Mouse (Mus musculus) kidney, embryonic 14.5 days (tissue): ENCODE measurements at regions not wholly inside any gene's neighbourhood (a gene's known extent, or its start where the extent isn't known, plus 50 kb on each side); places are given as distances from the start of the nearest gene placed in this dataset.

ENCODE experiments used
- ATAC-seq: fragments of 200-750 bp; cut with Nextera tagmentation; 2 replicates; pipeline ENCODE4 v1.8.0; 2017; ENCODE audit warnings: moderate number of reproducible peaks, mild to moderate bottlenecking, moderate TSS enrichment, moderate library complexity; ENCODE audit not compliant: low FRiP score, low TSS enrichment
- H3K27ac ChIP-seq: fragments of 300-500 bp; sonication (generic); 2 replicates; pipeline ENCODE4 v1.5.1; 2014; ENCODE audit warnings: low read depth, mild to moderate bottlenecking, low read length, moderate library complexity, mixed read lengths
- H3K27me3 ChIP-seq: fragments of 300-500 bp; sonication (generic); 2 replicates; pipeline ENCODE4 v1.6.1; 2014; ENCODE audit warnings: mild to moderate bottlenecking, low read length; ENCODE audit not compliant: control insufficient read depth, insufficient read depth
- H3K36me3 ChIP-seq: fragments of 300-500 bp; sonication (generic); 2 replicates; pipeline ENCODE4 v1.6.1; 2014; ENCODE audit warnings: low read length, mixed read lengths; ENCODE audit not compliant: control insufficient read depth, insufficient read depth
- H3K4me1 ChIP-seq: fragments of 300-500 bp; sonication (generic); 2 replicates; pipeline ENCODE4 v1.6.1; 2014; ENCODE audit warnings: low read length, mixed read lengths; ENCODE audit not compliant: control insufficient read depth, insufficient read depth
- H3K4me2 ChIP-seq: fragments of 300-500 bp; sonication (generic); replicated peaks from 2 replicates; pipeline ENCODE4 v1.6.1; 2014; ENCODE audit warnings: low read depth, mild to moderate bottlenecking, low read length
- H3K4me3 ChIP-seq: fragments of 300-500 bp; sonication (generic); 2 replicates; pipeline ENCODE4 v1.5.1; 2014; ENCODE audit warnings: mild to moderate bottlenecking, low read length
- H3K9ac ChIP-seq: fragments of 300-500 bp; sonication (generic); 2 replicates; pipeline ENCODE4 v1.6.1; 2014; ENCODE audit warnings: low read depth, mild to moderate bottlenecking, low read length, moderate library complexity
- H3K9me3 ChIP-seq: fragments of 300-500 bp; sonication (generic); 2 replicates; pipeline ENCODE4 v1.6.1; 2016; ENCODE audit warnings: low read length; ENCODE audit not compliant: control insufficient read depth
- WGBS: fragments of 180-500 bp; shearing (Covaris S2); extraction: QIAGEN DNeasy Blood & Tissue Kit; methylation state at CpG from one replicate; pipeline ENCODE4 v1.1.7; 2014; 5-methylcytosine and 5-hydroxymethylcytosine counted together

DNA sequence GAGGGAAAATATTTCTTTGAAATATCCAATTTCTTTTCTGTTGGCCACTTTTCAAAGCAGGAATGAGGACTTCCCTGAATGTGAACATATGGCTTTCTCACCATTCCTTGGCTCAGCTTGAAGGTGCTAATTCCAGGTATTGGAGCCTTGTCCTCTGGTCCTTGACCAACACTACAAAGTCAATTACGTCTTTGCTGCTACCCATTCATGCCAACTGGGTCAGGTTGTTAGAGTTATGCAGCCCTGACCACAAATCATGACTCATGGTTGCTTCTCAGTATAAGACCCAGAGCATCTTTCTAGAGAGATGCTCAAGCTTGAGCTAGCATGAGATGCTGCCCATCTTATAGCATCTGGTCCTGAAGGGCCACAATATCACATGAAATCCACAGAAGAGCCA, 141.0 kb upstream of the Adamts9 start:
- ATAC-seq, result no peak
- Histone ChIP-seq H3K9ac (no peak overlapping the region), H3K27me3 (no peaks in the 10 kb centered on the region), H3K9me3 (no peaks in the 10 kb centered on the region), H3K4me2 (no peak overlapping the region), H3K4me1 (0 out of 2 replicates have a peak, but pooled peaks cover 3% of the 10 kb centered on the region), H3K36me3 (no peaks in the 10 kb centered on the region), H3K27ac (no peak overlapping the region), H3K4me3 (no peak overlapping the region)
- 77% methylated on average over 1 of the region's 1 CpGs for WGBS

DNA sequence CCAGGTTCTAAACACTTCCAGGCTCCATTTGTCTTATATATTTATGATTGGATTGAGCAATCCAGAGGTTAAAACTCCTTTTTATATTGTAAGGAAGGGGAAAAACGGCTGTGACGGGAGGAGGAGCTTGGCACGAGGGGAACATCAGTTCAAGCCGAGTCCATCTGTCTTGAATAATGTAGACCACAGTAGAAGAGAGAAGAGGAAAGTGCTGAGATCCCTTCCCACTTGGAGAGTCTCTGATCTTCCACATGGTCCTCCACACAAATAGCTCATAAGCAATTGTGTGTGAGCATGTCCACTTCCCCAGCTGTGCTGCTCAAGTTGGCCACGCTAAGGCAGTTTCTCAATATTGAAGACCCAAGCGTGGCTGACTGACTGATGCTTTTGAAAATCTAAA, 140.4 kb upstream of the Adamts9 start:
- Histone ChIP-seq H3K27ac (no peak overlapping the region), H3K27me3 (no peaks in the 10 kb centered on the region), H3K36me3 (no peaks in the 10 kb centered on the region), H3K9ac (no peak overlapping the region), H3K4me2 (no peak overlapping the region), H3K9me3 (no peaks in the 10 kb centered on the region), H3K4me1 (0 out of 2 replicates have a peak, but pooled peaks cover 3% of the 10 kb centered on the region), H3K4me3 (no peak overlapping the region)
- ATAC-seq, result no peak
- WGBS, result 84% methylated on average over 6 of the region's 6 CpGs

- WGBS, result 42% methylated on average over 4 of the region's 4 CpGs
- H3K36me3 ChIP-seq, result no peaks in the 10 kb centered on the region
- no peak overlapping the region for H3K4me2 ChIP-seq
- no peak for ATAC-seq
- H3K4me1 ChIP-seq, result 0 out of 2 replicates have a peak, but pooled peaks cover 3% of the 10 kb centered on the region
- no peaks in the 10 kb centered on the region for H3K9me3 ChIP-seq
- no peak overlapping the region for H3K4me3 ChIP-seq
- H3K27me3 ChIP-seq, result no peaks in the 10 kb centered on the region
- H3K9ac ChIP-seq, result no peak overlapping the region
- no peak overlapping the region for H3K27ac ChIP-seq
Observed at GRCm38 (mm10) chr6:93082205-93082604, 138.9 kb upstream of the Adamts9 start.

DNA sequence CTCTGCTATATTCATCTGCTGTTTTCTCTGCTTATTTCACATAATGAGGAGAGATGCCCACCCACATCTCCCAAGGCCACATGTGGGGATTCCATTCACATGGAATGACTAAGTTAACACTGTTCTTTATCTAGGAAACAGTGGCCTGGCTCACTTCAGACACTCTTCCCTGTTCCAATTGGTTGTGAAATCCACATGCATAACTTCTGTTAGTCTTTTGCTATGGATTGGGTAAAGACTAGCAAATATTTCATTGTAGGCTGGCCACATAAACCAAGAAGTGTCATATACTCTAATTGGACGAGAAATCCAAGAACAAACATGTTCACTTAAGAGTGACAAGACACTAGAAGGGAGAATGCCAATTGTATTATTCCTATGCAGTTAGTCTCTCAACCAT, 133.4 kb upstream of the Adamts9 start:
- Histone ChIP-seq H3K9me3 (no peaks in the 10 kb centered on the region), H3K4me1 (no peaks in the 10 kb centered on the region), H3K9ac (no peak overlapping the region), H3K27ac (no peak overlapping the region), H3K27me3 (no peaks in the 10 kb centered on the region), H3K36me3 (no peaks in the 10 kb centered on the region), H3K4me2 (no peak overlapping the region), H3K4me3 (no peak overlapping the region)
- 92% methylated on average over 1 of the region's 1 CpGs for WGBS
- no peak for ATAC-seq

GRCm38 (mm10) chr6:93075867-93076266, 132.6 kb upstream of the Adamts9 start:
- no peak overlapping the region for H3K9ac ChIP-seq
- ATAC-seq, result no peak
- H3K4me2 ChIP-seq, result no peak overlapping the region
- WGBS, result 55% methylated on average over 5 of the region's 5 CpGs
- H3K4me1 ChIP-seq, result no peaks in the 10 kb centered on the region
- H3K4me3 ChIP-seq, result no peak overlapping the region
- H3K27me3 ChIP-seq, result no peaks in the 10 kb centered on the region
- H3K27ac ChIP-seq, result no peak overlapping the region
- no peaks in the 10 kb centered on the region for H3K36me3 ChIP-seq
- no peaks in the 10 kb centered on the region for H3K9me3 ChIP-seq

DNA sequence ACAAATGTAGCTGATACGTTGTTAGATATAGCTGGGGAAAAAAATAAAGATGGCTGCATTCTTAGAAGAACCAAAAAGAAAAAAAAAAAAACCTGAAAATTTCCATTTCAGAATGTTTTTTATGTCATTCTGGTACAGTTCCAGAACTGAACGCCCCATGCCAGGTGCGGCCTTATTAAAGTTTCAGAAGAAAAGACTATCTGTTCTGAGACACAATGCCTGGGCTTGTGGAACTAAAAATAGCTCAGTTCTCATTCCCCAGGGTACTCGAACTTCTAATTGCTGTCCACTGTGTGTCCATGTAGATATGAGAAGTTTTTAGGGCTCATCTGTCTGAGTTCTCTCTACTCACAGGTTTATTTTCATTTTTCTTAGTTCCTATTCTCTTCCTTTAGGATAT, 131.7 kb upstream of the Adamts9 start:
- Histone ChIP-seq H3K36me3 (no peaks in the 10 kb centered on the region), H3K9me3 (no peaks in the 10 kb centered on the region), H3K4me3 (no peak overlapping the region), H3K4me2 (no peak overlapping the region), H3K27ac (no peak overlapping the region), H3K4me1 (no peaks in the 10 kb centered on the region), H3K27me3 (no peaks in the 10 kb centered on the region), H3K9ac (no peak overlapping the region)
- WGBS, result 87% methylated on average over 4 of the region's 4 CpGs
- no peak for ATAC-seq

- 84% methylated on average over 5 of the region's 5 CpGs for WGBS
- ATAC-seq, result no peak
- Histone ChIP-seq H3K4me2 (no peak overlapping the region), H3K27ac (no peak overlapping the region), H3K9ac (no peak overlapping the region), H3K9me3 (no peaks in the 10 kb centered on the region), H3K27me3 (no peaks in the 10 kb centered on the region), H3K36me3 (no peaks in the 10 kb centered on the region), H3K4me1 (peaks cover 5% of the 10 kb centered on the region; the same call in 1 of the 2 replicates), H3K4me3 (no peak overlapping the region)
Observed at GRCm38 (mm10) chr6:93070916-93071315, 127.6 kb upstream of the Adamts9 start.

DNA sequence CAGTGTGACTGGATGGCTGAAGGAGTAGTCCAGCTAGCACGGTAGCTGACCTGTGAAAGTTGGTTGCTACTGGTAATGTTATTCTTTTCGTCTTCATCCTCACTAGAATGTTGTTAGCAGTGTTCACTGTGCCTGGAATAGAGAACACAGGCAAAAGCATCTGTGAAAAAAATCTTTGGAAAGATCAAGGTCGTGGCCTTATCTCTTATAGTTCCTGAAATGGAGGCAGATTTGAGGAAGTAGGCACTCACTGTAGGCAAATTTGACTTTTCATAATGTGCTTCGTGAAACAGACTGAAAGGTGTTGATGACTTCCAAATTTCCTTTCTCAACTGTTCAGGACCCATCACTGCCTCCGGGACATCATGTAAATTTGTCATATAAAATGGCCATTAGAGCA, 124.5 kb upstream of the Adamts9 start:
- 75% methylated on average over 5 of the region's 5 CpGs for WGBS
- peaks cover 15% of the 10 kb centered on the region for H3K4me1 ChIP-seq

GRCm38 (mm10) chr6:93066553-93067376, 123.5 kb upstream of the Adamts9 start:
- 4% methylated on average over 11 of the region's 11 CpGs for WGBS
- Histone ChIP-seq H3K4me1 (peaks cover 15% of the 10 kb centered on the region), H3K4me3 (peak overlapping the region; percentile 8), H3K4me2 (peak overlapping the region; percentile 32), H3K36me3 (no peaks in the 10 kb centered on the region), H3K27me3 (no peaks in the 10 kb centered on the region), H3K9ac (no peak overlapping the region), H3K27ac (peak overlapping the region; percentile 60), H3K9me3 (no peaks in the 10 kb centered on the region)
- peak; percentile 91 for ATAC-seq

More for the DNA sequence above, 124.5 kb upstream of the Adamts9 start:
- Histone ChIP-seq H3K36me3 (no peaks in the 10 kb centered on the region), H3K9ac (no peak overlapping the region), H3K4me2 (no peak overlapping the region), H3K27ac (peak overlapping the region; percentile 6; the same call in 1 of the 2 replicates), H3K9me3 (no peaks in the 10 kb centered on the region), H3K27me3 (no peaks in the 10 kb centered on the region), H3K4me3 (no peak overlapping the region)
- no peak for ATAC-seq
